Mouse (Mus musculus) neutrophil, adult 59 days (primary cell): ENCODE data around the gene Fam161b. TPM values are rescaled to one million over a fixed set of nuclear protein-coding genes. Genes with fewer than 3 reads are reported as not detected.

Experiments used
- total RNA-seq, 2 experiments: library from RNA; stranded (reverse); gene quantifications; 1 replicate in 1 of 2; 2 replicates in 1 of 2; pipeline ENCODE4 v1.2.4; 2023

Fam161b gene
- under 1 TPM; 0.38 to 0.40 TPM for total RNA-seq

GRCm38 (mm10) chr12:84361555-84362489 is at the start of gene Fam161b, which contains the start of gene Coq6:
Fam161b (minus strand) TSS chr12:84361833.
Coq6 (plus strand) TSS chr12:84361657.

GRCm38 (mm10) chr12:84408819-84409507 is 47.3 kb upstream of the Fam161b start, which contains the start of the genes Entpd5 and Bbof1:
Entpd5 (minus strand) TSS chr12:84409029.
Bbof1 (plus strand) TSS chr12:84409071.

GRCm38 (mm10) chr12:84316721-84317621 is 44.7 kb downstream of the Fam161b start, which contains the start of gene Zfp410:
Zfp410 (plus strand) TSS chr12:84316852.

Other genes with a start within 250 kb of the Fam161b start
- gene Dnal1, start 247.5 kb downstream of the Fam161b start, total RNA-seq = under 1 TPM; 0.07 to 0.37 TPM
- 1 to 10 TPM; 2.5 to 2.6 TPM for gene Pnma1, start 213.3 kb downstream of the Fam161b start, total RNA-seq
- 10 to 100 TPM; 79.2 to 80.5 TPM for gene Elmsan1, start 143.0 kb downstream of the Fam161b start, total RNA-seq
- gene Ptgr2, start 76.6 kb downstream of the Fam161b start, total RNA-seq = 10 to 100 TPM; 12.9 to 17.2 TPM
- 10 to 100 TPM; 30.0 to 30.4 TPM for gene Zfp410, start 45.0 kb downstream of the Fam161b start, total RNA-seq
- gene Coq6, start 176 bp downstream of the Fam161b start, total RNA-seq = 10 to 100 TPM; 10.4 to 12.7 TPM
- 10 to 100 TPM; 17.0 to 19.4 TPM for gene Entpd5, start 47.2 kb upstream of the Fam161b start, total RNA-seq
- gene Bbof1, start 47.2 kb upstream of the Fam161b start, total RNA-seq = 1 to 10 TPM in 1 of 2 experiments, under 1 TPM in 1; 0.47 to 1.1 TPM
- 10 to 100 TPM; 21.0 to 27.4 TPM for gene Rnf113a2, start 55.4 kb upstream of the Fam161b start, total RNA-seq
- gene Aldh6a1, start 89.2 kb upstream of the Fam161b start, total RNA-seq = 1 to 10 TPM; 3.8 to 4.9 TPM
- gene Lin52, start 89.6 kb upstream of the Fam161b start, total RNA-seq = 10 to 100 TPM in 1 of 2 experiments, 1 to 10 TPM in 1; 5.6 to 12.1 TPM
- not detected for gene Vsx2, start 207.9 kb upstream of the Fam161b start, total RNA-seq